Mouse (Mus musculus) heart, postnatal 0 days (tissue): Measurements from ENCODE around the gene Tob1. TPM values are rescaled to one million over a fixed set of nuclear protein-coding genes. Genes with fewer than 3 reads are reported as not detected.

Experiments used
- ATAC-seq: fragments of 200-750 bp; cut with Nextera tagmentation; 2 replicates; pipeline ENCODE4 v1.8.0; 2017; ENCODE audit warnings: low read depth, moderate number of reproducible peaks, moderate library complexity; ENCODE audit not compliant: insufficient read depth
- DNase-seq: peaks from one replicate; pipeline ENCODE4 v3.0.0-alpha.2; 2016; ENCODE audit warnings: low spot score
- H3K27ac ChIP-seq: fragments of 300-500 bp; sonication (generic); 2 replicates; pipeline ENCODE4 v1.5.1; 2014; ENCODE audit warnings: low read depth, mild to moderate bottlenecking
- H3K27me3 ChIP-seq: fragments of 300-500 bp; sonication (generic); 2 replicates; pipeline ENCODE4 v1.6.1; 2014; ENCODE audit warnings: low read length, mixed read lengths; ENCODE audit not compliant: control insufficient read depth, insufficient read depth
- H3K36me3 ChIP-seq: fragments of 300-500 bp; sonication (generic); replicated peaks from 2 replicates; pipeline ENCODE4 v1.6.1; 2014; ENCODE audit warnings: low read length, mixed read lengths; ENCODE audit not compliant: control insufficient read depth, insufficient read depth
- H3K4me1 ChIP-seq: fragments of 300-500 bp; sonication (generic); 2 replicates; pipeline ENCODE4 v1.6.1; 2014; ENCODE audit warnings: antibody characterized with exemption; ENCODE audit not compliant: control insufficient read depth, insufficient read depth
- H3K4me2 ChIP-seq: fragments of 300-500 bp; sonication (generic); 2 replicates; pipeline ENCODE4 v1.6.1; 2014; ENCODE audit warnings: low read depth, mild to moderate bottlenecking, low read length, moderate library complexity
- H3K4me3 ChIP-seq: fragments of 300-500 bp; sonication (generic); 2 replicates; pipeline ENCODE4 v1.5.1; 2014; ENCODE audit warnings: low read depth, low read length
- H3K9ac ChIP-seq: fragments of 300-500 bp; sonication (generic); replicated peaks from 2 replicates; pipeline ENCODE4 v1.6.1; 2014; ENCODE audit warnings: low read depth, low read length, mixed read lengths
- H3K9me3 ChIP-seq: fragments of 300-500 bp; sonication (generic); replicated peaks from 2 replicates; pipeline ENCODE4 v1.6.1; 2016; ENCODE audit warnings: low read length; ENCODE audit not compliant: control insufficient read depth
- CTCF ChIP-seq: IDR thresholded peaks from 2 replicates; pipeline ENCODE4 v1.5.1; 2016; ENCODE audit warnings: antibody characterized with exemption, control low read depth, low read depth
- EP300 ChIP-seq: IDR thresholded peaks from 2 replicates; pipeline ENCODE4 v1.6.1; 2016; ENCODE audit warnings: antibody characterized with exemption, low read depth
- WGBS: fragments of 180-500 bp; shearing (Covaris S2); extraction: QIAGEN DNeasy Blood & Tissue Kit; methylation state at CpG from one replicate; pipeline ENCODE4 v1.1.7; 2014; 5-methylcytosine and 5-hydroxymethylcytosine counted together
- polyA plus RNA-seq: library from polyadenylated mRNA; unstranded; fragments of >200 nt; fragmentation: Nextera tagmentation; extraction: Ambion mirVana; gene quantifications from 2 replicates; pipeline ENCODE4 v1.2.1, GENCODE M21; 2015
- total RNA-seq: library from RNA; depleted of rRNA; stranded (reverse); fragments of >200 nt; gene quantifications from 2 replicates; pipeline ENCODE4 v1.2.3, GENCODE M21; 2014; ENCODE audit warnings: low replicate concordance

Tob1 gene
- total and polyA plus RNA-seq, 2 experiments from 2014 or later: 42.6 to 72.5 TPM

GRCm38 (mm10) chr11:94216247-94216646 lies 5.0 kb downstream of the Tob1 start:
- 0 out of 2 replicates have a peak overlapping the region, but pooled peaks have one; percentile 11 for H3K27ac ChIP-seq
- H3K4me2 ChIP-seq: no peak overlapping the region
- no peak overlapping the region for H3K9ac ChIP-seq
- H3K9me3 ChIP-seq: no peaks in the 10 kb centered on the region
- no peaks in the 10 kb centered on the region for H3K27me3 ChIP-seq
- ATAC-seq (no peak), DNase-seq (no peak)
- H3K36me3 ChIP-seq: peaks cover 16% of the 10 kb centered on the region
- 57% methylated on average over 2 of the region's 2 CpGs for WGBS
- TF ChIP-seq CTCF (no peak), EP300 (no peak)
- 0 out of 2 replicates have a peak, but pooled peaks cover 3% of the 10 kb centered on the region for H3K4me1 ChIP-seq
- no peak overlapping the region for H3K4me3 ChIP-seq

GRCm38 (mm10) chr11:94221257-94221656 lies 10.0 kb downstream of the Tob1 start:
- no peaks in the 10 kb centered on the region for H3K27me3 ChIP-seq
- TF ChIP-seq EP300: no peak
- TF ChIP-seq CTCF: no peak
- no peak overlapping the region for H3K4me2 ChIP-seq
- H3K4me3 ChIP-seq: no peak overlapping the region
- H3K4me1 ChIP-seq: 0 out of 2 replicates have a peak, but pooled peaks cover 8% of the 10 kb centered on the region
- H3K36me3 ChIP-seq: no peaks in the 10 kb centered on the region
- no peak overlapping the region for H3K27ac ChIP-seq
- no peak for DNase-seq
- 82% methylated on average over 7 of the region's 7 CpGs for WGBS
- ATAC-seq: no peak
- no peaks in the 10 kb centered on the region for H3K9me3 ChIP-seq
- no peak overlapping the region for H3K9ac ChIP-seq

- Histone ChIP-seq H3K4me1 (peaks cover 14% of the 10 kb centered on the region), H3K27me3 (no peaks in the 10 kb centered on the region), H3K4me2 (no peak overlapping the region), H3K9me3 (no peaks in the 10 kb centered on the region), H3K4me3 (no peak overlapping the region), H3K36me3 (no peaks in the 10 kb centered on the region), H3K27ac (no peak overlapping the region), H3K9ac (no peak overlapping the region)
- TF ChIP-seq EP300: no peak
- no peak for TF ChIP-seq CTCF
- DNase-seq (no peak), ATAC-seq (no peak)
- WGBS: 63% methylated on average over 9 of the region's 9 CpGs
Observed at GRCm38 (mm10) chr11:94223531-94223930, 12.3 kb downstream of the Tob1 start.

- H3K4me1 ChIP-seq: peaks cover 31% of the 10 kb centered on the region
- H3K9me3 ChIP-seq: no peaks in the 10 kb centered on the region
- DNase-seq (peak; percentile 90), ATAC-seq (peak; percentile 58)
- no peaks in the 10 kb centered on the region for H3K27me3 ChIP-seq
- peak overlapping the region; percentile 39; the same call in 1 of the 2 replicates for H3K4me2 ChIP-seq
- 13% methylated on average over 7 of the region's 7 CpGs for WGBS
- H3K36me3 ChIP-seq: no peaks in the 10 kb centered on the region
- H3K27ac ChIP-seq: peak overlapping the region; percentile 65
- H3K4me3 ChIP-seq: no peak overlapping the region
- TF ChIP-seq EP300: no peak
- peak; percentile 68 for TF ChIP-seq CTCF
- no peak overlapping the region for H3K9ac ChIP-seq
Observed at GRCm38 (mm10) chr11:94225985-94226384, 14.7 kb downstream of the Tob1 start.

- WGBS: 49% methylated on average over 9 of the region's 9 CpGs
- H3K4me2 ChIP-seq: no peak overlapping the region
- peaks cover 52% of the 10 kb centered on the region for H3K4me1 ChIP-seq
- no peaks in the 10 kb centered on the region for H3K27me3 ChIP-seq
- H3K9ac ChIP-seq: no peak overlapping the region
- no peaks in the 10 kb centered on the region for H3K9me3 ChIP-seq
- no peak for ATAC-seq
- TF ChIP-seq EP300 (no peak), CTCF (no peak)
- no peak overlapping the region for H3K4me3 ChIP-seq
- DNase-seq: no peak
- no peaks in the 10 kb centered on the region for H3K36me3 ChIP-seq
- peak overlapping the region; percentile 93 for H3K27ac ChIP-seq
Observed at GRCm38 (mm10) chr11:94228416-94228815, 17.2 kb downstream of the Tob1 start.
